Mouse (Mus musculus): Measurements from ENCODE around the gene Gsdma2.

DNA sequence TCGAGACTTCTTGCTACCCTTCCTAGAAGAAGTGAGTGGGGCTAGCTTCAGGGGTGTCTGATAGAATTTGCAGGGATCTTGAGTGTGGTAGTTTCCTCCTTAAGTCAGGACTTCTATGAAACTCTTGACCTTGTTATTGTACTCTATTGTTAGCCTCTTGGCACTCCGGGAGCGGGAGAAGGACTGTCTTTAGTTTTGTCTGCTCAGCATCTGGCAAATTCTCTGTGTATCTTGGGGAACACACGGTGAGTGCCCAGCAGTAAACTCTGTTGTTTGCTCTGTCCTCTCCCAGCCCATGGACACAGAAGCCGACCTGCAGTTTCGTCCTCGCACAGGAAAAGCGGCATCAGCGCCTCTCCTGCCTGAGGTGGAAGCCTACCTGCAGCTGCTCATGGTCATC, 39.1 kb downstream of the Gsdma2 start:
- no peak for TF ChIP-seq CTCF (IDR thresholded peaks at IDR 0.05; ENCODE audit: borderline replicate concordance, control insufficient read depth, extremely low read depth, insufficient read depth, low read length, poor library complexity)
- TF ChIP-seq POLR2A (IDR thresholded peaks at IDR 0.05; ENCODE audit: control insufficient read depth, extremely low read depth, insufficient read depth, low read length, poor library complexity), result no peak

Data from thymus, adult 2 months (tissue).